Mouse (Mus musculus): ENCODE results near the gene Snx4.
"Not testable (repeated sequence)": the region's sequence is repeated elsewhere in the genome, so short reads cannot be mapped to it uniquely, and the experiment has no call there.

Gene Snx4

DNA sequence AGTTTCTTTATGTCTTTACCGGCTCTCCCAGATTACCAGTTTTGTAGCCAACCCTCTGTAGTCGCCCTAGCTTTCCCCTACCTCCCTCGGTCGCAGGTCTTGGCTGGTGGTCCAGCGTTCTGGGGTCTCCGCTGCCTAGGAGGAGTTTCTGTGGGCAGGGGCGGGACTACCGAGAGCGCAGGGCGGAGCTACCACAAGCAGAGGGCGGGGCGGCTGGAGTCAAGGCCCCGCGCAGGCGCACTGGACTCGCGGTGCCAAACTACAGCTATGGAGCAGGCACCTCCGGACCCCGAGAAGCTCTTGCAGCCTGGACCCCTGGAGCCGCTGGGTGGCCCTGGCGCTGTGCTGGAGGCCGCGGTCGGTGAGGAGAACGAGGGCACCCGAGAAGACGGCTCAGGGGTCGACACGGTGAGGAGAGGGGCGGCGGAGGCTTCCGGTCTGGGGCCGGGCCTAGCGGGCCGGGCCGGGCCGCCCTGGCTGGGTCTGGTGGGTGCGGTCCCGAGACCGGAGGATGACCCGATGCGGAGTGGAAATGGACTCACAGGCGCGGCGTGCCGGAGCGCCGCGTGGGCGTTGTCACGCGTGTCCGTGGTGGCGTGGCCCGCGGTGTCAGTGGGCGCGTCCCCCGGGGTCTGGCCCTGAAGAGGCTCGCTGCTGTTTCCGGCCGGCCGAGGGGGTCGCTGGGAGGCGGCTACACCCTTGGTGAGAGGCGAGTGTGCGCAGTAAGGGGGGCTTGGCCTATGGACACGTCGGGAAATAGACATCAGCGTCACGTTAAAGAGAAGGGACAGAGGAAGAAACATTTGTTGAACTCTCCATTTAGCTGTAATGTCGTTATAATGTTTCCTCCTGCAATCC, at the start of gene Snx4:
Gene Snx4 (plus strand): TSS at position 249 of the 858 bp plus-strand sequence.
- DNase-seq, result peak; percentile 90

DNA sequence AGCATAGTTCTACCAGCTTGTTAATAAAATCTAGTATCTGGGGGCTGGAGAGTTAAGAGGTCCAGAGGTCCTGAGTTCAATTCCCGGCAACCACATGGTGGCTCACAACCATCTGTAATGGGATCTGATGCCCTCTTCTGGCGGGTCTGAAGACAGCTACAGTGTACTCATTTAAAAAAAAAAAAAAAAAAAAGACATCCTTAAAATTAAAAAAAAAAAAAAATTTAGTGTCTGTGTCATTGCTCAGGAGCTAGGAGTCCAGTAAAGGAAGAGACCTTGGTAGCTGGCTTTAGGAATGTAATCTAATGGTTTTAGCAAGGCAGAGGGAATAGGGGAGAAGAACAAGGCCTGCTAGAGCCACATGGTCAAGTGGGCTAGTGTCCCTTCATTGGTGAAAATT, 40.4 kb upstream of the Snx4 start:
- DNase-seq, result no peak

DNA sequence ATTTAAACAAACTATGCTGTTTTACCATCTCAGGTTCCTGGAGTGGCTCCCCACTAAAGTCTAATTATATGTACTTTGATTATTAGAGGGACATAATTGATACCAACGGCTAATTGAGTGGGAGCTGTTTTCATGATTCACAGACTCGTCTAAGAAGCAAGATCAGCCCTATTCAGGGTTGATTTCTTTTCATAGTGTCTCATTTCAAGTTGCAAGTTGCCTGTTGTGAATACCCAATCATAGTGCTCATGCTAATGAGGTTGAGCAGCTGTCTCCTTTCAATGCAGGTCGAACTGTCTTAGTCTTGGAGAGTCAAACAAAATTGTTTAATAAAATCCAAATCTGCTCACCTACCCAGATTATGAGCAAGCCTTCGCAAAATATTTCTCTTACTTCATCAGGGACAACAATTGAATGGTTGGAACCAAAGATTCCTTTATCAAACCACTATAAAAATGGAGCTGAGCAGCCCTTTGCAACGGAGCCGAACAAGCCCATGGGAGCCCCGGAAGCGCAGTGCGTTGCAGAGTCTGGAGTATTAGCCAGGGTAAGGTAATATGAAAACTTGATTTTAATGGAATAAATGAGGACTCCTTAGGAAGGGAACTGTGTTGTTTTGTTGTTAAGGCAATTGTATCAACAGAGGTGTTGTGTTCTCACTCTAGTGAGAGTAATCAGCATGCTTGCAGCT, 34.8 kb upstream of the Snx4 start:
- no peak for DNase-seq

DNA sequence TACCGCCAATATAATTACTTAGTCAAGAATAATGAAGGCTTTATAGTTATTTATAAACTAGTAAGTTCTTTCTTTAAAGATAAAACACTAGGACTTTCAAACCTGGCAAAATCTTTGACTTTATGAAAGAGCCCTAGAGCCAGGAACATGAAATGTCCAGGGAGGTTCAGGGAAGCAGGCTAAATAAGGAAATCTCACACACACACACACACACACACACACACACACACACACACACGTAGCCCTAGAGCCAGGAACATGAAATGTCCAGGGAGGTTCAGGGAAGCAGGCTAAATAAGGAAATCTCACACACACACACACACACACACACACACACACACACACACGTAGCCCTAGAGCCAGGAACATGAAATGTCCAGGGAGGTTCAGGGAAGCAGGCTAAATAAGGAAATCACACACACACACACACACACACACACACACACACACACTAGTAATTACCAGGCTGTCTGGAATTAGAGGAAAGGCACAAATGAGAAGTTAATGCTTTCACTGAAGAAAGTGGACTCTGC, 33.6 kb upstream of the Snx4 start:
- DNase-seq, result not testable (repeated sequence)

DNA sequence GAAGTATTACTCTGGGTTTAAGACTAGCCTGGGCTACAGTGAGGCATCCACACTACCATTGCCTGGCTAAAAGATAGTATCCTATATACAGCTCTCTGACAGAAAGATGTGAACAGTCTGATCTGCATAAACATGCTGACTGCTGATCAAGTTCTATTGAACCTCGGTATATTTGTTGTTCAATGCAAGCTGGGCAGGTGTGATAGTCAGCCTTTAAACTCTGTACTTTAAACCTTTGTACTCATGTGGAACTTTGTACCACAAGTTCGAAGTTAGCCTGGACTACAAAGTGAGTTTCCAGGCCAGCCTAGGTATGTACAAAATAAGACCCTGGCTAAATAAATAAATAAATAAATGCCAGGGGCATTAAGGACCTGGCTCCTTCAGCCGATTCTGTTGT, 28.8 kb upstream of the Snx4 start:
- DNase-seq, result no peak

DNA sequence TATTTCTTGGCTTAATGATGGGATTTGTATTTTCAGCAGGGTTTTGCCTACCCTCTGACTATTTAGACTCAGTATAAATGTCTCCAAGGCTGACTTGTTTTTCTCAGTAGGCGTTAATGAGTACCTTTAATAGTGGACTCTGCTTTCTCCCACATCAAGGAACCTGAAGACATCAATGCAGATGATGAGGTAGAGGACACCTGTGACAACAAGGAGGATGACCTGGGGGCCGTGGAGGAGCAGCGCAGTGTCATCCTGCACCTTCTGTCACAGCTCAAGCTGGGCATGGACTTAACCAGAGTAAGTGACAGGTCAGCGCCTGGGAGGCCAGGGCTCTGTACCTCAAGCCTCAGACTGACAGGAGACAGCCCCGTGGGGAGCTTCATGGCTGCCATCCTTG, 26.9 kb upstream of the Snx4 start:
- no peak for DNase-seq

DNA sequence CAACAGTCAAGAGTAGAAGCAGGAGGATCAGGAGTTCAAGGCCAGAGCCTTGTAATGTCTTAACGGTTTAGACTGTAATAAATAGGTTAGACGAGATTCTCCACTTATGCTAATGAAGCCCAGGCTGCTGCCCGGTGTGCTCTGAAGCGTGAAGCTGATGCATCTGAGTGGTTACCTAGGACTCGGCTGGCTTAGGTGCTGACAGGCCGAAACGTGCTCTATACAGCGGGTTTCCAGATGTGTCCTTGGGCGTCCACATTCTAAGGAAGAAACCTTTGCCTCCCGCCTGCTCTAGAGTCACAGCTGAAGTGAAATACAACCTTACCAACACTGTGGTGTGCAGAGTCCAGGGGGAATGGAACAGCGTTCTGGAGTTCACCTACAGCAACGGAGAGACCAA, 17.1 kb upstream of the Snx4 start:
- DNase-seq, result no peak

DNA sequence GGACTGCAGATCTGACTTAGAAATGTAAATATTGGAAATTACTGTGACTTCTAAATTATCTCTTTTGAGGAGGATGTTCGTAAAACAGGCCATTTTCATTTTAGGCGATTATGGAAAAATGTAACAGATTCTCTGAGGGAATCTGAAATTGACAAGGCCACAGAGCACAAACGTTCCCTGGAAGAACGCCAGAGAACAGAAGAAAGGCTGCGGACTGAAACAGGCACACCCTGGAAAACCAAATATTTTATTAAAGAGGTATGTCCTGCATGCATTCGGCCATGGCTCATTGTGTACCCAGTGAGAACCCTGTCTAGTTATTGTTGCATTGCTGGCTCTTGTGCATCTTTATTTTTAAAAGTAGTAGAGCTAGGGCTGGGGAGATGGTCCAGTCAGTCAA, 15.1 kb upstream of the Snx4 start:
- DNase-seq, result no peak

DNA sequence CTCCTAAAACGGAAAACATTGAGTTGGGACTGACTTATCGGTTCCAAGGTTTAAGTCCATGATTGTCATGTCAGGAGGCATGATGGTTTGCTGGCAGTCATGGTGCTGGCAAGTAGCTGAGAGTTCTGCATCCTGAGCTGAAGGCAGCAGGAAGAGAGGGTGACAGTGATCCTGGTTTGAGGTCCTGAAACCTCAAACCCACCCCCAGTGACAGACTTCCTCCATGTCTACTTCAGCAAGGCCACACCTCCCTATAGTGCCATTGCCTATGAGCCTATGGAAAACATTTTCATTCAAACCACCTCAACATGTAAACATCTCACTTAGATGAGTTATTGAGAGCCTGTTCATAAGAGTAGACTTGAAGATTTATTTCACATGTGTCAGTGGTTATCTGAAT, 11.9 kb upstream of the Snx4 start:
- DNase-seq, result no peak

DNA sequence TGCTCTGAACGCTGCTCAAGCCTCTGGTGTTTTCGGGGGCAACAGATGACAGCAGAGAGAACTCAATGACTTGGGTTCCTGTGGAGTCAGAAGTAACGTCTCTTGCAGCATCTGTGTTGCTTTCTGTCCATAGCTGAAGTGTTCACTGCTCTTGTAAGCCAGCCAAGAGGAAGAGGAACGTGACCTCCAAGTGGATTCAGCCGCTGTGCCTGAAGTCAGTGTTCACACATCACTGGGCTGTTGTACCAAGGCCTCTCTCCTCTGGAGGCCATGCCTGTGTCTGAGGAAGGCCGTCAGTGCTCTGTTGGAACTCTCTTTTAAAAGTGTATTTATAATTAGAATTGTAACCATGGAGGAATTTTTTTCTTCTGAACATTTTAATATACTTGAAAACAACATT, 9.2 kb upstream of the Snx4 start:
- DNase-seq, result no peak

DNA sequence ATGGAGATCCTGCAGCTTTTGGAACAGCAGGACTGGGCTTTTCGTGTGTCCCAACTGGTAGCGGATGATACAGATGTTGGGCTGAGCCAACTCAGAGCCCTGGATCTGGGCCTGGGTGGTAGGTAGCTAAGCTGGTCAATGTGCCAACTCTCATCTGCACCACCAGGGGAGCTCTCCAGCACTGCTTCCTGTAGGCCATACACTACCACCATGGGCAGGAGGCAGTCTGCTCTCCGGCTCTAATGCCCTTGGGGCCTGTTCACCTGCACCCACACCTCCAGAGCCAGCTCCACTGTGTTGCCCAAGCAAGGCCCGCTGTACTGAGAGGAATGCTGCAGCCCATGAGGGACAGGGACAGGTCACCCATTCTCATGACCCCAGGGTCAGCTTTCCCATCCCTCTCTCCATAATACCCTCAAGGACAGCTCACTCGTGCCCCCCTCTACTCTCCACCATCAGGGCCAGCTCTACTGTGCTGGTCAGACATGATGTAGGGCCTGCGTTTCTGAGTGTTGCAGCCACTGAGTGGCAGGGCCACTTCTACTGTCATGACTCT, 7.0 kb upstream of the Snx4 start:
- DNase-seq, result no peak

DNA sequence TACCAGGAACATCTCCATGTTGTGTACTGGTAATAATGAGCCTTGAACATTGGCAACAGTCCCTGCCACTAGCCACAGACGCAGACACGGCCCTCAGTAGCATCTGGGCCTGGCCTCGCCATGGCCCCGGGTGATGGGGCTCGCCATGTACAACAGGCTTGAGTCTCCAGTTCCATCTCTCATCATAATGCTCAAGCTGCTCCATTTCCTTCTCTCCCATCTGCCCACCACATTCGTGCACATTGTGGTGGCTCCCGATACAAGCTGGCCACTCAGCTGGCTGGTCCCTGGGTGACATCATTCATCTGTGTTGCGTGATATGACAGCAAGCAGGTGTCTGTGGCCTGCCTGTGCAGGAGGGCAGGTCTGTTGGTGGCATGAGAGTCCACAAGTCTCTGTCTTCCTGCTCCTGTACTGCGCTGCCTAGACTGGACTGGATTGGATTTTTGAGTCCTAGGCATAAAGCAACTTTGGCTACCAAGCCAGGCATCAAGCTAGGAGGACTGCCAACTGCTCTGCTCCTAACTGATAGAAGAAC, 6.2 kb upstream of the Snx4 start:
- no peak for DNase-seq

DNA sequence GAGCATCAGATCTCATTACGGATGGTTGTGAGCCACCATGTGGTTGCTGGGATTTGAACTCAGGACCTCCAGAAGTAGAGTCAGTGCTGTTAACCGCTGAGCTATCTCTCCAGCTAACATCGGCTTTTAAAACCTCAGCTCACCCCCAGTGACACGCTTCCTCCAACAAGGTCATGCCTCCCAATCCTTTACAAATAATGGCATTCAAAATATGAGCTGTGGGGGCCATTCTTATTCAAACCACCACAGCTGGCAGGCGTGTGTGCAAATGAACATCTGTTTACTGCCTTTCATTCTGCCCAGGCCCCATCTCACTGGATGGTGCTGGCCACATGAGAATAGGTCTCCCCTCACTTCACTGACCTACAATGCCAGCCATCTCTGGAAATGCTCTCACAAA, 4.7 kb upstream of the Snx4 start:
- no peak for DNase-seq

DNA sequence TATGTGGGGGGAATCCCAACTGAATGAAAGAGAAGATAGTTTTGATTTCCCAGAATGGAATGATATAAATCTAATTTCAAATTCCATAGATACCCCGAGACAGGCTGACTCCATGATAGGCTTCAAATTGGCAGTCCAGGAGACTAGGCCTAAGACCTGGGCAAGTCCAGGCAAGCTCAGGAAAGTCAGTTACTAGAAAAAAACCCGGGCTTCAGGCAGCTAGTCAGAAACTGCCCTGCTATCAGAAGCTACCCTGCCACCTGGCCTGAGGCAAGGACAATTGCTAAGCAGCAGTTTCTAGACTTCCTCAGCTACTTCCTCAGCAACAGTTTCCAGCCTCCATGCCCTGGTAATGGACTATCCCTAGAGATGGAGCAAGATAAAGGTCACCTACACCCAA, 4.2 kb upstream of the Snx4 start:
- DNase-seq, result no peak

DNA sequence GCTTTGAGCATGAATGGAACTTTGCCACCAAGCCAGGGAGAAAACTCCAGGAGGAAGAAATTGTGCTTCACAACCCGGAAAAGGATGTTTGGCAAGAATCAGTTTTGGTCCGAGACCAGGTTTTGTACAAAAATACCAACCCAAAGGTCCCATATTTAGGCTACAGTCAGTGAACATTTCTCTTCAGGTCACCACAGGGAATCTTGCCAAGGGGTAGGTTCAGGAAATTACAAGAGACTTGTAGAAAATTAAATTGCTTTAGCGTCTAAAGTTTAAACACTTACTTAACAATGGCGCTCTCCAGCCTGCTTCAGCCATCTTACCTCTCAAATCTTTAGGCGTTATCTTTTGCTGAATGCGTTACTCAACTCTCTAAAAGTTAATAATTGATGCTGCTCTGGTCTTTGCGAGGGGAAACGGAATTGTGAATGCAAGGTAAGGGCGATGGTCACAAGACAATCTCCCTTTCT, 556 bp upstream of the Snx4 start:
- no peak for DNase-seq

DNA sequence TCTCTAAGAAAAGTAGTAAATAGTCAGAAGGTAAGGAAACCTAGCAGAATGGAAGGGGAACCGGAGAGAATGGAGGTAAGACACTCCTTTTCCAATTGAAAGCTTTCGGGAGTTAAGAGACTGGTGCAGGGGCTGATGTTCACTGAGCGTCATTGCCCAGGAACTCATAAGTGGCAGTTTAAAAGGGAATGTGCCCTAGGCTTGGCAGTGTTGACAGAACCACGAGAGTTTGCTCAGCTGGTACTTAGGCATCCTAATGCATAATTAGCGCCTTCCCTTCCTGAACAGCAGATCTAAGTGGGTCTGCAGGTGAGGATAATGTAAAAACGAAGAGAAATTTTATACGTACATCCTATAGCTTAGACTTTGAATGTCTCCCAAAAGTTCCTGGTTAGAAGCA, 4.4 kb downstream of the Snx4 start:
- no peak for DNase-seq

DNA sequence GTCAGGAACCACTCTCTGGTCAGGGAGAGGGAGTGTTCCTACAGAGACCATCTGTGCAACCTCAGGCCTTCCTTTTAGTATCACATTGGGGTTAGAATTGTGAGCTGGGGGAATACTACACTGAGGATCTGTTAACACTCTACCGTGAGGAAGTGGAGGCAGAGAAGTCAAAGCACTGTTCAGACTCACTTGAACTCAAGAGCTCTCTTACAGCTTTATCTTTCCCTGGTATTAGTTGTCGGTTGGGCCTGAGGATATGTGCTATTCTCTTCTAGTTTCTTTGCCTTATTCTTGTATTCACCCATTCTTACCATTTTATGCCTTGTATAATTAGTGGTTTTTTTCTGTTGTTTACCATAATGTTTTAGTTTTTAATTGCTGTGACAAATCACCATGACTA, 7.3 kb downstream of the Snx4 start:
- no peak for DNase-seq

DNA sequence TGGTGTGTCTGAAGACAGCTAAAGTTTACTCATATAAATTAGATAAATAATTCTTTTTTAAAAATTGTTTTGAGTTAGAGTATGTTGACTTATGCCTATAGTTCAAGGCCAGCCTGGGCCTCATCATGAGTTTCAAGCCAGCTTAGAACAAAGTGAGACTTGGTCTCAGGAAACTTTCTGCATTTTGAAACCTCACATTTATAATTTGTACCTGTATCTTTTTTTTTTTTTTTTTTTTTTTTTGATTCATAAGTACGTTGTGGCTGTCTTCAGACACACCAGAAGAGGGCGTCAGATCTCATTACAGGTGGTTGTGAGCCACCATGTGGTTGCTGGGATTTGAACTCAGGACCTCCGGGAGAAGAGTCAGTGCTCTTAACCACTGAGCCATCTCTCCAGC, 8.6 kb downstream of the Snx4 start:
- no peak for DNase-seq

DNA sequence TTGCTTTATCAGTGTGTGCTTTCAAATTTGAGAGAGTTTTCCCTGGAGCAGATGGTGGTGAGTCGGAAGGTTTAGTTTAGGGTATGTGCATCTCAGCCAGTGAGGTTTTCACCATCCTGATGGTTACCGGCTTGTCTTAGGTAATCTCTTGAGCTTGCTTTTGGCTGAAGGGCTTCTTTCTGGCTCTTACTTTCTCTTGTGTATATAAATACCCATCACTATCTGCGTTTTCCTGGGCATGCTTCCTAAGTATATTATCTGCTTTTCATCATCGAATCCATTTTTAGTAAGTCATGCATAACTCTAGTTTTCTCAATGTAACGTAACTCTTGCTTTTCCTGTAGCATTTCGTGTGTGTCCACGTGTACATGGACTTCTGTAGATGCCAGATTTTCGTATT, 9.6 kb downstream of the Snx4 start:
- DNase-seq, result no peak

DNA sequence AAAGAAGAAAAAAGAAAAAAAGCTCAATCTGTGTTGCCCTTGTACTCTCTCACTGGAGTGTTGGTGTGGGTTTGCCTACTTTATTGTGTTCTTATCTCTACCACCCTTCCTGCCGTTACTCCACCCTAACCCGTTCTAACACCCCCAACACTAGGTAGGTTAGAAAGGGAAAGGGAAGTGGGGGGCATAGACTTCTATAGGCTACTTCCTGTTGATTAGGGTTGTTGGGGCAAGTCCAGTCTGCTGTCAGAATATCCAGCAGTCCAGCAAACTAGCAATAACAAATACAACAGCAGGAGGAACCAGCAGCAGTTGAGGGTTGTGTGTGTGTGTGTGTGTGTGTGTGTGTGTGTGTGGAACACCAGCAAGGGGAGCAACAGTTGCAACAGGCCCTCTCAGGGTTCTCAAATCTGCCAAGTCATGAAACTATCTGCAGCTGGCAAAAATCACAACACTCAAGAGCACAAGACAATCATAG, 10.4 kb downstream of the Snx4 start:
- no peak for DNase-seq

DNA sequence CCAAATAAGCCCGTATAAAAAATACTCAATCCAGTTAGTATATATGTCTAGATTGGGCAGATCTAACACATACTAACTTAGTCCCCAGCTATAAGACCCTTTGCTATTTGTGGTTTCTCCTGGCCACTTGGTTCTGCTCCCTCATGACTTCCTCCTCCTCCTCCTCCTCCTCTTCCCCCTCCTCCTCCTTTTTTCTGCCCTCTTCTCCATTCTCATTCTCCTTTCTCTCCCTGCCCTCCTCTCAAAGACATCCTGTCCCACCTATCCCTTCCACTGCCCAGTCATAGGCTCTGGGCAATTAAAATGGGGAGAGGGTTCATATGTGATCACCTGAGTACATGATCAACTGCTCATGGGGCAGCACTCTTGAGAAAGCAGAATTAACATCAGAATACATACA, 10.9 kb downstream of the Snx4 start:
- no peak for DNase-seq

DNA sequence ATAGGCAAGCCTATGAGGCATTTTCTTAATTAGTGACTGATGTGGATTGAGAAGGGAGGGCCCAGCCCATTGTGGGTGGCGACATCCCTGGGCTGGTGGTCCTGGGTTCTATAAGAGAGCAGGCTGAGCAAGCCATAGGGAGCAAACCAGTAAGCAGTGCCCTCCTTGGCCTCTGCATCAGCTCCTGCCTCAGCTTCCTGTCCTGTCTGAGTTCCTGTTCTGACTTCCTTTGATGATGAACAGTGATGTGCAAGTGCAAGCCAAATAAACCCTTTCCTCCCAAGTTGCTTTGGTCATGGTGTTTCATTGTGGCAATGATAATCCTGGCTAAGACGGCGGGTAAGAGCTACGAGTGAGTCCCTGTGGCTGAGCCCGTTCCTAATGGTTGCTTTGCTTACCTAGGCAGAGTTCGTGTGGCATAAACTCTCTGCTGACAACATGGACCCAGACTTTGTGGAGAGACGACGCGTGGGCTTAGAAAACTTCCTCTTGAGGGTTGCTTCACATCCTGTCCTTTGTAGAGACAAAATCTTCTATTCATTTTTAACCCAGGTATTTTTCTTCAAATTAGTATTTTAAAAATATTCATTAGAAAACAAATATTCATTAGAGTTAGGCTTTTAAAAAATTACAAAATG, 16.5 kb downstream of the Snx4 start:
- DNase-seq, result no peak

DNA sequence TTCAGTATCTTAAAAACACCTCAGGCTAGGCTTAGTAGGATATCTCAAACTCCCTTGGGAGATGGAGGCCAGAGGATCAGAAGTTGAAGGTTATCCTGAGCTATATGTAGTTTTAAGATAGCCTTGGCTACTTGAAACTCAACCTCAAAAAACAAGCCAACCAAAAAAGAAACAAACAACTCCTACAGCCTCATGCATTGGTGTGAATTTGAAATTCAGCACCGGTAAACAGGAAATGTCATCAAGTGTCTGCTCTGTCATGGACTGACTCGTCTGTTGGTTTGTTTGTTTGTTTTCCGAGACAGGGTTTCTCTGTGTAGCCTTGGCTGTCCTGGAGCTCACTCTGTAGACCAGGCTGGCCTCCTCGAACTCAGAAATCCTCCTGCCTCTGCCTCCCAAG, 20.6 kb downstream of the Snx4 start:
- DNase-seq, result no peak

Data from right cerebral cortex, postnatal 25 days (tissue).